Mouse (Mus musculus) CH12.LX (cell line): ENCODE data around the gene Ctnnd1. TPM values are rescaled to one million over a fixed set of nuclear protein-coding genes. Genes with fewer than 3 reads are reported as not detected.

Experiments used
- DNase-seq: peaks from one replicate; pipeline ENCODE4 v3.0.0-alpha.2; 2013; ENCODE audit errors: extremely low read depth
- H3K27ac ChIP-seq: 2 replicates; pipeline ENCODE4 v1.5.1; 2012; ENCODE audit warnings: low read depth, mild to moderate bottlenecking, control low read depth, moderate library complexity; ENCODE audit not compliant: insufficient read depth
- H3K27me3 ChIP-seq: replicated peaks from 2 replicates; pipeline ENCODE3; 2012; ENCODE audit warnings: inconsistent platforms
- H3K36me3 ChIP-seq, 2 experiments: replicated peaks in 1 of 2; 2 replicates each; pipeline versions ENCODE3 to v1.6.1; 2012; ENCODE audit warnings: inconsistent platforms in 1 of 2, low read length in 1 of 2, mild to moderate bottlenecking in 1 of 2, mixed read lengths in 1 of 2, moderate library complexity in 1 of 2; ENCODE audit not compliant: control insufficient read depth in 1 of 2, insufficient read depth in 1 of 2
- H3K4me1 ChIP-seq, 2 experiments: 2 replicates each; pipeline ENCODE4 v1.6.1; 2012; ENCODE audit warnings: inconsistent platforms in 1 of 2, moderate library complexity in 1 of 2; ENCODE audit not compliant: insufficient read depth in 2 of 2, control insufficient read depth in 1 of 2
- H3K4me2 ChIP-seq: 2 replicates; pipeline ENCODE4 v1.6.1; 2012; ENCODE audit warnings: low read depth, mild to moderate bottlenecking, control low read depth; ENCODE audit not compliant: poor library complexity, insufficient read depth, severe bottlenecking
- H3K4me3 ChIP-seq, 3 experiments: fragments of 150-350 bp in 1 of 3; sonication (generic) in 1 of 3; replicated peaks in 1 of 3; 2 replicates each; pipeline versions ENCODE3 to v1.5.1; 2011 to 2012; ENCODE audit warnings: low read depth in 2 of 3, low read length in 2 of 3, mild to moderate bottlenecking in 2 of 3, moderate library complexity in 2 of 3, control low read depth in 1 of 3, improper control_type of control experiment in 1 of 3, inconsistent platforms in 1 of 3, mixed read lengths in 1 of 3; ENCODE audit not compliant: poor library complexity in 1 of 3
- H3K79me2 ChIP-seq: replicated peaks from 2 replicates; pipeline ENCODE4 v1.6.1; 2012; ENCODE audit warnings: mild to moderate bottlenecking, moderate library complexity; ENCODE audit not compliant: control insufficient read depth, poor library complexity, insufficient read depth, severe bottlenecking; ENCODE audit errors: extremely low read depth
- H3K9ac ChIP-seq: 2 replicates; pipeline ENCODE4 v1.6.1; 2012; ENCODE audit warnings: low read depth, mild to moderate bottlenecking, control low read depth, moderate library complexity; ENCODE audit not compliant: insufficient read depth
- H3K9me3 ChIP-seq: replicated peaks from 2 replicates; pipeline ENCODE3; 2012; ENCODE audit warnings: low read length, inconsistent platforms, mixed read lengths
- CTCF ChIP-seq, 2 experiments: IDR thresholded peaks in 1 of 2; conservative IDR thresholded peaks in 1 of 2; 2 replicates each; pipeline ENCODE4 v1.5.1; 2011 to 2012; ENCODE audit warnings: low read depth in 2 of 2, low read length in 2 of 2, improper control_type of control experiment in 1 of 2, inconsistent platforms in 1 of 2, mild to moderate bottlenecking in 1 of 2, moderate library complexity in 1 of 2
- ELF1 ChIP-seq: IDR thresholded peaks from 2 replicates; pipeline ENCODE4 v1.6.1; 2014; ENCODE audit warnings: low read depth, mild to moderate bottlenecking, inconsistent platforms, low read length, improper control_type of control experiment
- JUN ChIP-seq: IDR thresholded peaks from 2 replicates; pipeline ENCODE4 v1.6.1; 2011; ENCODE audit warnings: low read depth, mild to moderate bottlenecking, low read length, improper control_type of control experiment, moderate library complexity; ENCODE audit not compliant: insufficient read depth
- KAT2A ChIP-seq: IDR thresholded peaks from 2 replicates; pipeline ENCODE4 v1.6.1; 2012; ENCODE audit warnings: low read length, improper control_type of control experiment, inconsistent platforms; ENCODE audit not compliant: insufficient replicate concordance
- MAZ ChIP-seq: IDR thresholded peaks from 2 replicates; pipeline ENCODE4 v1.6.1; 2012; ENCODE audit warnings: low read depth, mild to moderate bottlenecking, inconsistent platforms, low read length, improper control_type of control experiment, moderate library complexity
- MYC ChIP-seq: IDR thresholded peaks from 2 replicates; pipeline ENCODE4 v1.6.1; 2011; ENCODE audit warnings: low read depth, mild to moderate bottlenecking, improper control_type of control experiment, low read length
- NRF1 ChIP-seq: IDR thresholded peaks from 2 replicates; pipeline ENCODE4 v1.6.1; 2014; ENCODE audit warnings: low read depth, mild to moderate bottlenecking, inconsistent platforms, low read length, improper control_type of control experiment, moderate library complexity
- POLR2A ChIP-seq: IDR thresholded peaks from 2 replicates; pipeline ENCODE4 v1.6.1; 2011; ENCODE audit warnings: low read depth, mild to moderate bottlenecking, improper control_type of control experiment, low read length
- RAD21 ChIP-seq: IDR thresholded peaks from 2 replicates; pipeline ENCODE4 v1.6.1; 2011; ENCODE audit warnings: low read depth, mild to moderate bottlenecking, low read length, improper control_type of control experiment, moderate library complexity
- SMC3 ChIP-seq: IDR thresholded peaks from 2 replicates; pipeline ENCODE4 v1.6.1; 2011; ENCODE audit warnings: low read depth, low read length, improper control_type of control experiment
- TCF12 ChIP-seq: IDR thresholded peaks from 2 replicates; pipeline ENCODE4 v1.6.1; 2014; ENCODE audit warnings: low read depth, mild to moderate bottlenecking, inconsistent platforms, low read length, improper control_type of control experiment
- USF1 ChIP-seq: IDR thresholded peaks from 2 replicates; pipeline ENCODE4 v1.6.1; 2014; ENCODE audit warnings: low read depth, mild to moderate bottlenecking, inconsistent platforms, low read length, improper control_type of control experiment
- ZKSCAN1 ChIP-seq: IDR thresholded peaks from 2 replicates; pipeline ENCODE4 v1.6.1; 2012; ENCODE audit warnings: low read depth, inconsistent platforms, low read length, improper control_type of control experiment, borderline replicate concordance
- ZMIZ1 ChIP-seq: IDR thresholded peaks from 2 replicates; pipeline ENCODE4 v1.6.1; 2012; ENCODE audit warnings: low read depth, mild to moderate bottlenecking, inconsistent platforms, low read length, improper control_type of control experiment
- ZNF384 ChIP-seq: IDR thresholded peaks from 2 replicates; pipeline ENCODE4 v1.6.1; 2012; ENCODE audit warnings: low read depth, low read length, improper control_type of control experiment, inconsistent platforms
- dilution Hi-C: fragments of 300-500 bp; cut with MboI; formaldehyde crosslinking; loops from 2 replicates; pipeline ENCODE4 v1.14.3; 2020; ENCODE audit warnings: low sequenced_read_pairs; ENCODE audit not compliant: extremely low pct_unique_long_range_greater_than_20kb, extremely low pct_ligation_motif_present
- in situ Hi-C: fragments of 300-500 bp; cut with MboI; formaldehyde crosslinking; loops from 3 replicates; pipeline ENCODE4 v1.14.3; 2019; ENCODE audit warnings: low sequenced_read_pairs, low pct_ligation_motif_present, low pct_unique_long_range_greater_than_20kb, mixed read lengths
- polyA plus RNA-seq: library from polyadenylated mRNA; unstranded; fragments of >175 nt; gene quantifications from 2 replicates; pipeline ENCODE4 v1.2.1, GENCODE M21; 2012; ENCODE audit warnings: low read depth; ENCODE audit not compliant: insufficient read length
- total RNA-seq, 2 experiments: library from RNA; depleted of rRNA; stranded (reverse); fragments of 300-350 nt in 1 of 2; fragments of >200 nt in 1 of 2; gene quantifications; 2 replicates each; pipeline ENCODE4 v1.2.3; 2012 to 2014

Ctnnd1 gene
- total and polyA plus RNA-seq, 3 experiments = 0.38 to 2.8 (median 1.2) TPM

GRCm38 (mm10) chr2:84574130-84574529 is 76.4 kb downstream of the Ctnnd1 start:
- Histone ChIP-seq H3K27ac (no peak overlapping the region), H3K27me3 (no peaks in the 10 kb centered on the region), H3K4me2 (no peak overlapping the region), H3K79me2 (no peaks in the 10 kb centered on the region), H3K36me3 (no peaks in the 10 kb centered on the region), H3K4me1 (no peaks in the 10 kb centered on the region), H3K4me3 (no peak overlapping the region), H3K9me3 (peaks cover 3% of the 10 kb centered on the region), H3K9ac (no peak overlapping the region)
- DNase-seq = no peak
- dilution Hi-C loops = no loop called here
- in situ Hi-C loops = no loop called here
- TF ChIP-seq POLR2A = no peak
- no peak for TF ChIP-seq TCF12
- TF ChIP-seq ELF1 = no peak
- no peak for TF ChIP-seq ZKSCAN1
- no peak for TF ChIP-seq MAZ
- no peak for TF ChIP-seq KAT2A
- no peak for TF ChIP-seq MYC
- TF ChIP-seq NRF1 = no peak

GRCm38 (mm10) chr2:84556888-84557514 is 93.6 kb downstream of the Ctnnd1 start:
- TF ChIP-seq USF1 (no peak), SMC3 (peak; percentile 41), RAD21 (peak; percentile 39), ZMIZ1 (no peak), KAT2A (no peak), JUN (no peak), ZNF384 (no peak), CTCF (conservative IDR thresholded peaks at IDR 0.05 in 1 of 2, IDR thresholded peaks at IDR 0.05 in 1 of 2; ENCODE audit: low read depth in 2 of 2, low read length in 2 of 2) (peak in 1 of 2 experiments; percentile 50; a peak in 2 of 4 replicates)
- peak overlapping the region; percentile 59; the same call in 1 of the 2 replicates for H3K4me2 ChIP-seq
- dilution Hi-C loops = no loop called here

More at GRCm38 (mm10) chr2:84556888-84557514, 93.6 kb downstream of the Ctnnd1 start:
- DNase-seq = peak; percentile 7
- Histone ChIP-seq H3K9me3 (no peaks in the 10 kb centered on the region), H3K4me3 (no peak overlapping the region), H3K36me3 (no peaks in the 10 kb centered on the region), H3K27me3 (no peaks in the 10 kb centered on the region), H3K79me2 (no peaks in the 10 kb centered on the region), H3K9ac (no peak overlapping the region), H3K4me1 (peaks cover 0 to 5% of the 10 kb centered on the region in 2 experiments; a peak in 1 of 4 replicates), H3K27ac (no peak overlapping the region)
- in situ Hi-C loops = no loop called here
